Mouse (Mus musculus) hindbrain, embryonic 10.5 days (tissue): ENCODE results near the gene Sprn. TPM values are rescaled to one million over a fixed set of nuclear protein-coding genes. Genes with fewer than 3 reads are reported as not detected.
"Not testable (repeated sequence)": the region's sequence is repeated elsewhere in the genome, so short reads cannot be mapped to it uniquely, and the experiment has no call there.

Experiments
- DNase-seq: peaks from one replicate; pipeline ENCODE4 v3.0.0-alpha.2; 2017; ENCODE audit warnings: low spot score
- H3K27ac ChIP-seq: fragments of 300-500 bp; sonication (generic); 2 replicates; pipeline ENCODE4 v1.5.1; 2016; ENCODE audit warnings: mild to moderate bottlenecking, moderate library complexity
- H3K27me3 ChIP-seq: fragments of 300-500 bp; sonication (generic); 2 replicates; pipeline ENCODE4 v1.6.1; 2016; ENCODE audit warnings: mild to moderate bottlenecking; ENCODE audit not compliant: poor library complexity, insufficient read depth, severe bottlenecking
- H3K36me3 ChIP-seq: fragments of 300-500 bp; sonication (generic); 2 replicates; pipeline ENCODE4 v1.6.1; 2016; ENCODE audit warnings: mild to moderate bottlenecking, moderate library complexity
- H3K4me1 ChIP-seq: fragments of 300-500 bp; sonication (generic); replicated peaks from 2 replicates; pipeline ENCODE4 v1.6.1; 2016; ENCODE audit warnings: mild to moderate bottlenecking
- H3K4me3 ChIP-seq: fragments of 300-500 bp; sonication (generic); 2 replicates; pipeline ENCODE4 v1.5.1; 2016; ENCODE audit warnings: mild to moderate bottlenecking, moderate library complexity
- H3K9me3 ChIP-seq: fragments of 300-500 bp; sonication (generic); 2 replicates; pipeline ENCODE4 v1.6.1; 2016; ENCODE audit warnings: mild to moderate bottlenecking, moderate library complexity
- WGBS: fragments of 180-500 bp; shearing (Covaris S2); methylation state at CpG from one replicate; pipeline ENCODE4 v1.1.7; 2016; 5-methylcytosine and 5-hydroxymethylcytosine counted together
- polyA plus RNA-seq: library from polyadenylated mRNA; unstranded; fragments of >200 nt; fragmentation: Nextera tagmentation; extraction: Ambion mirVana; gene quantifications from 2 replicates; pipeline ENCODE4 v1.2.1, GENCODE M21; 2016

Gene Sprn
- polyA plus RNA-seq, 1 experiment from 2014 or later, result 1.4 TPM

DNA sequence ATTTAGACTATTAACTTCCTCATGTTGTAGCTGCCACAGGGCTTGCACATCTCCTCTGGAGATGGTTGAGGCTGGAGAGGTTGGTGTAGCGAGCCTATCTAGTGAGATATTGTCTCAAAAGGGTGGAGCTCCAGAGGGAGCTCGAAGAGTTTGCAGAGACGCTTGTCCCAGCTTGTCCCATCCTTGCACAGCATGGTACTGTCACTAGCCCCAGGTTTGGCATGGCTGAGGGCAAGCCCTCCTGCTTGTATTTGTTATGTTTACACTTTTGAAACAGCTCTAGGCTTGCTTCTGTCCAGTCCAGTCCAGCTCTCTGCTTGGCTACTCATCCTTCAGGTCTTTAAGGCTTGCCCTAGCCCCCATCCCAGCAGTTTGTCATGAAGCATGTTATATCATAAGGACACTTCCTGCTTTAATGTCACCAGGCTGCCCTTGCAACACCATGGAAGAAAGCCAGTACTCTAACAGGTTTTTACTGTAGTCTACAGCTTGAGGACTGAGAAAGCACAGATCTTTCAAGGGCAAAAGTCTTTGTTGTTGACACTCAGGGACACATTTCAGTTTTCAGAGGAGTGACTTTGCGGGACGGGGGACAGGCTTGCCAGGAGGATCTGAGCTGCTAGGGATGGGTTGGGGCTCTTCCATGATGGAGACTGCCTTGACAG is 19.4 kb downstream of the Sprn start:
- no peaks in the 10 kb centered on the region; the same call in 1 of the 2 replicates for H3K27me3 ChIP-seq
- WGBS, result 92% methylated on average over 5 of the region's 5 CpGs
- DNase-seq, result no peak
- H3K36me3 ChIP-seq, result peaks cover 11% of the 10 kb centered on the region
- no peak overlapping the region for H3K27ac ChIP-seq
- no peaks in the 10 kb centered on the region for H3K9me3 ChIP-seq
- H3K4me3 ChIP-seq, result no peak overlapping the region
- H3K4me1 ChIP-seq, result peaks cover 16% of the 10 kb centered on the region

DNA sequence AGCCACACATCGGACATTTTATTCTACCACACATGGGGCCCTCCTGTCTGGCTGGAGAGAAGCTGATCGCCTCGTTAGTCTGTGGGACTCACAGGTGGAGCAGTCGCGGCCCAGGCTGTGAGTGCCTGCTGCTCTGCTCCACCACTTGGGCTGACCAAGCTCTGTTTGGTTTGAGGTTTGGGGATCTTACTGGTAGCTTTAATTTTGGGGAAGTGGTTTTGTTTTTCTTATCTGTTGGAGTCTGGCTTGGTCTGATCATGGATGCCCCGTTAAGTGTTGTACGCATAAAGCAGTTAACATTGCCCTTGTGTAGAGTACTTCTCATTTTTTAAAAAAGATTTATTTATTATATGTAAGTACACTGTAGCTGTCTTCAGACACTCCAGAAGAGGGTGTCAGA is 20.6 kb downstream of the Sprn start:
- DNase-seq, H3K27ac ChIP-seq, H3K9me3 ChIP-seq, H3K27me3 ChIP-seq, H3K4me3 ChIP-seq: not testable (repeated sequence)
- Histone ChIP-seq H3K36me3 (peaks cover 23% of the 10 kb centered on the region), H3K4me1 (peaks cover 16% of the 10 kb centered on the region)
- WGBS, result 94% methylated on average over 7 of the region's 7 CpGs

DNA sequence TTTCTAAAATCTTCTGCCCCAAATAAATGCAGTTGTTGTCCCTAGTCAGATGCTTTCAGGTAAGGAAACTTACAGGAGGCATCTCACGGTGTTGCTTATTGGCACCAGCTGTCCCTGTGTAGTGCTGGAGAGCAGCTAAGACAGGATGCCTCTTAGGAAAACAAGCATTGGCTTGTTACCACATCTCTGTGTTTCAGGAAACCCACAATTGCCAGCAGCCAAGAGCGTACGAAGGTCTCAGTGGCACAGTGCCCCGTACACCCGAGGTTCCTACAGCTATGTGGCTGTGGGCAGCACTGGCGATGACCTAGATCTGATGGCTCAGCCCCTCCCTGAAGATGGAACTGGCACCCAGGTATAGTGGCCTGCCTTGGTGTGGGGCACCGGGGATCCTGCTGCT is 22.5 kb downstream of the Sprn start:
- not testable (repeated sequence) for H3K27me3 ChIP-seq, DNase-seq, H3K9me3 ChIP-seq, H3K27ac ChIP-seq, H3K4me1 ChIP-seq, H3K4me3 ChIP-seq
- H3K36me3 ChIP-seq, result peaks cover 24% of the 10 kb centered on the region
- WGBS, result 96% methylated on average over 7 of the region's 7 CpGs

DNA sequence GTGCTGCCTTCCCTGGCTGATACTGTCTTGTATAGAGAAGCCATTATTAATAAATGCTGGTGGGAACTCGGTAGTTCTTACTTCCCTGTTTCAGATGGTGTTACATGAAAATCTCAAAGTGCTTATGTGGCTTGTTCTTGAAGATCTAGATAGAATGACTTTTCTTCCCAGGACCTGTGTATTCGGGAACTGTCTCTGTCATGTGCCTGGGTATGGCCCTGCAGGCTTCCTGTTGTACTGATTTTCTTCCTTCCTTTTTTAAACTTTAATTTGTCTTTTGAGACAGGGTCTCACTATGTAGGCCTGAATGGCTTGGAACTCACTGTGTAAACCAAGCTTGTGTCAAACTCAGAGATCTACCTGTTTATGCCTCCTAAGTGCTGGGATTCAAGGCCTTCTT is 26.8 kb downstream of the Sprn start:
- 90% methylated on average over 2 of the region's 2 CpGs for WGBS
- Histone ChIP-seq H3K36me3 (peaks cover 24% of the 10 kb centered on the region), H3K27ac (no peak overlapping the region), H3K4me1 (peaks cover 22% of the 10 kb centered on the region), H3K4me3 (no peak overlapping the region), H3K9me3 (no peaks in the 10 kb centered on the region), H3K27me3 (no peaks in the 10 kb centered on the region)
- DNase-seq, result no peak

DNA sequence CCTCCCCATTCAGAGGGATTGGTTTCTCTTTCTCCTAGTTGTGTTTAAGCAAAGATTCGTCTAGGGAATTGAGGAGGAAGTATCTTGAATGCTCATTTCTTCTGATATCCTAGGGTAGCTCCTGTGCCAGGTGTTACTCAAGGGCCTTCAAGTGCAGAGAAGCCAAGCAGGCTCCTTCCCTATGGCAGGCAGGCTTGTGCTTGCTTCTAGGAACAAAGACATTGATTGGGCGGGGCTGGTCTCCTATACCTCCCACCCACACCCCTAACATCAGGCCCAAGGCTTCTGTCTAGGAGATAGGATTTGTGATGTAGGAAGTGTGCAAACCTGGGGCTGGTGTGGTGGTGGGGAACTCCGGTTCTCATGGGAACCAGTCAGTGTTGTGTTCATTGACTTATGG is 27.7 kb downstream of the Sprn start:
- Histone ChIP-seq H3K36me3 (peaks cover 24% of the 10 kb centered on the region), H3K27ac (no peak overlapping the region), H3K4me3 (no peak overlapping the region), H3K4me1 (peaks cover 22% of the 10 kb centered on the region), H3K27me3 (no peaks in the 10 kb centered on the region), H3K9me3 (no peaks in the 10 kb centered on the region)
- WGBS, result 83% methylated on average over 3 of the region's 3 CpGs
- DNase-seq, result no peak

DNA sequence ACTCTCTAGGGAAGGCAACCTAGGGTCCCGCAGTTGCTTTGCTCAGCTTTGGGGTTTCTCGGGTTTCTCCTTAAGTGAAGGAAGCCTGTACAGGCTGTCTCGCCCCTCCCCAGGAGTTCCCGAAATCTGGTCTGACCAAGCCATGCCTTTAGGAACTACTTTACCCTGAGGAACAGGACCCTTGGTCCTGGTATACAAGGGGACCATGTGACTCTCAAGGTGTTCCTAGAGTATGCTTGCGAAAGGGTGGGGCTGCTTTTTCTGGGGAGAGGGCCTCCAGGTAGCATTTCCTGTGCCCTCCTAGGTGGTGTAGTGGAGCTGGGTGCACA is 28.7 kb downstream of the Sprn start:
- H3K27ac ChIP-seq, result peak overlapping the region; percentile 91

DNA sequence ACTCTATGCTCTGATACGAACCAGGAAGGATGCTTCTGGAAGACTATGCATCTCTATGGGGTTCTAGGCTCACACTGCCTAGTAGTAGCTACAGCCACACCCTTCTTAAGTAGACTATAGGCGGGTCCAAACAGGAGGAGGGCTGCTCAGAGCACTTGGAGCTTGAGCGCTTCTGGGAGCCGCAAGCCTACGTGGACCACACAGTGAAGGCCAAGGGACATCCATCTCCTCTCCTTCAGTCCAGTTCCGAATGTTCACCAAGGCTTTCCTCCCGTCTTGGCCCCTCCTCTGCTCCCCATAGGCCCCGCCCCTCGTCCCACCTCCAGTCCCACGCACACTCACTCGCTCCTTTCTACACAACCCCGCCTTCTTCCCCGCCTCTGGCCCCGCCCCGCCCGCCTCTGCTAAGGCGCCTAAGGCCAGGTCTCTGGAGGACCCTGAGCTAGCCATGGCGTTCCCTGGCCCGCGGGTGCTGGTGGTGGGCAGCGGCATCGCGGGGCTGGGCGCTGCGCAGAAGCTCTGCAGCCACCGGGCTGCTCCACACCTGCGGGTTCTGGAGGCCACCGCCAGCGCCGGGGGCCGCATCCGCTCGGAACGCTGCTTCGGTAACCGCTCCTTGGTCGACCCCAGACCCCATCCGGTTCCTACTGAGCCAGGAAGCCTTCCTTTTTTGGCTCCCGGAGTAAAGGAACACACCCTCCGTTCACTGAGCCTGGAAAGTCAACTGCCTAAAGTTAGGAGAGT is 29.2 kb downstream of the Sprn start:
- Histone ChIP-seq H3K27me3 (no peaks in the 10 kb centered on the region), H3K4me3 (peak overlapping the region; percentile 82), H3K36me3 (peaks cover 15% of the 10 kb centered on the region), H3K4me1 (peaks cover 22% of the 10 kb centered on the region), H3K27ac (peak overlapping the region; percentile 91), H3K9me3 (no peaks in the 10 kb centered on the region)
- peak; percentile 95 for DNase-seq
- WGBS, result 1% methylated on average over 40 of the region's 40 CpGs

More for the DNA sequence above, 28.7 kb downstream of the Sprn start:
- H3K27me3 ChIP-seq, result no peaks in the 10 kb centered on the region
- peak overlapping the region; percentile 82 for H3K4me3 ChIP-seq
- 8% methylated on average over 5 of the region's 5 CpGs for WGBS
- H3K4me1 ChIP-seq, result peaks cover 22% of the 10 kb centered on the region
- H3K36me3 ChIP-seq, result peaks cover 20% of the 10 kb centered on the region
- DNase-seq, result no peak
- no peaks in the 10 kb centered on the region for H3K9me3 ChIP-seq

DNA sequence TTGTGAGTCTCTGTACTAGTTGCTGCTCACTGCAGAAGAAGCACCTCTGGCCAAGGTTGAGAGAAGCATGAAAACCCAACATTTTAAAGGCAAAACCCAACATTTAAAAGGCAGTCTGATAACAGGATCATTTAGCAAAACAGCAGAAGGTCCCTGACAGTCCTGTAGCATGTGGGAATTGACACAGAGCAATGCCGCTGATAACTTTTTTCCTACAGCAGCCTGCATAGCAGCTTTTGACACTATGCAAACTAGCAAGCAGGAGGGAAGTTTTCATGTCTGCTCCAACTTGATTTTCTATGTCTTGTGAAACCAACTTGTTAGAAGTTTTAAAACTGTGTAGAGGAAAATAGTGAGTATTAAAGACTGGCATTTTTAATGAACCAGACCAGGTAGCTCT is 30.3 kb downstream of the Sprn start:
- H3K4me1 ChIP-seq, result peaks cover 22% of the 10 kb centered on the region
- H3K9me3 ChIP-seq, result no peaks in the 10 kb centered on the region
- no peak overlapping the region for H3K4me3 ChIP-seq
- H3K27ac ChIP-seq, result no peak overlapping the region
- no peak for DNase-seq
- H3K27me3 ChIP-seq, result no peaks in the 10 kb centered on the region
- WGBS, result 95% methylated on average over 1 of the region's 1 CpGs
- H3K36me3 ChIP-seq, result peaks cover 4% of the 10 kb centered on the region; the same call in 1 of the 2 replicates

DNA sequence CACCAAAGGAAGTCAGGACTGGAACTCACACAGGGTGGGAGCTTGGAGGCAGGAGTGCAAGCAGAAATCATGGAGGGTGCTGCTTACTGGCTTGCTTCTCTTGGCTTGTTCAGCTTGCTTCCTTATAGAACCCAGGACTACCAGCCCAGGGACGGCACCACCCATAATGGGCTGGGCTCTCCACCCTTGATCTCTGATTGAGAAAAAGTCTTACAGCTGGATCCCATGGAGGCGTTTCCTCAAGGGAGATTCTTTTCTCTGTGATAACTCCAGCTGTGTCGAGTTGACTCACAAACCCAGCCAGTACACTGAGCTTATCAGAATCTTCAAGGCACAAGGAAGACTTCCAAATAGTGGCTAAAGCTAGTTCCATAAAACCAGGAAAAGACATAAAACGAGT is 31.9 kb downstream of the Sprn start:
- no peaks in the 10 kb centered on the region for H3K36me3 ChIP-seq
- 39% methylated on average over 4 of the region's 4 CpGs for WGBS
- no peak for DNase-seq
- H3K27me3 ChIP-seq, result no peaks in the 10 kb centered on the region
- H3K9me3 ChIP-seq, result no peaks in the 10 kb centered on the region
- no peak overlapping the region for H3K4me3 ChIP-seq
- H3K27ac ChIP-seq, result no peak overlapping the region
- peaks cover 22% of the 10 kb centered on the region for H3K4me1 ChIP-seq

DNA sequence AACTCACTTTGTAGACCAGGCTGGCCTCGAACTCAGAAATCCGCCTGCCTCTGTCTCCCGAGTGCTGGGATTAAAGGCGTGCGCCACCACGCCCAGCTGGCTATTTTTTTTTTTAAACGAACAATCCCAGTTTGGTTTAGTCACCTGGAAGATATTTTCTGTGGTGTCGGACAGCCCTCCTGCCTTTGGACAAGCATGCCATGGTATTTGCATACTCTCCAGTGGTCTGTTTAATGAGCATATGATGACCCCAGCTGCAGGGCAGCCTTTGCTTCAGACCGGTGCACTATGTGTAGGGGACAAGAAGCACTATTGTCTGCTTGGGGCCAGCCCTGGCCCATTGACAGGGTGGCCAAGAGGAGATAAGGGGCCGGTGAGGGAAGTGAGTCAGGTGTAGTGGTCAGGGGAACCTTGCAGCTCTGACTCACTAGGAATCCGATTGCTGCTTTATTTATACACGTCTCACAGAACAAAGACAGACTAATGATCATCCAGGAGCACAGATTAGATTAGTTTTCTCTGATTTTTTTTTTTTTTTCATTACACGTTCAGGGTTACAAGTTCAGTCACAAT is 33.3 kb downstream of the Sprn start:
- Histone ChIP-seq H3K9me3 (no peaks in the 10 kb centered on the region), H3K4me1 (peaks cover 21% of the 10 kb centered on the region), H3K4me3 (no peak overlapping the region), H3K36me3 (no peaks in the 10 kb centered on the region), H3K27ac (no peak overlapping the region), H3K27me3 (no peaks in the 10 kb centered on the region)
- DNase-seq, result no peak
- 80% methylated on average over 13 of the region's 13 CpGs for WGBS

DNA sequence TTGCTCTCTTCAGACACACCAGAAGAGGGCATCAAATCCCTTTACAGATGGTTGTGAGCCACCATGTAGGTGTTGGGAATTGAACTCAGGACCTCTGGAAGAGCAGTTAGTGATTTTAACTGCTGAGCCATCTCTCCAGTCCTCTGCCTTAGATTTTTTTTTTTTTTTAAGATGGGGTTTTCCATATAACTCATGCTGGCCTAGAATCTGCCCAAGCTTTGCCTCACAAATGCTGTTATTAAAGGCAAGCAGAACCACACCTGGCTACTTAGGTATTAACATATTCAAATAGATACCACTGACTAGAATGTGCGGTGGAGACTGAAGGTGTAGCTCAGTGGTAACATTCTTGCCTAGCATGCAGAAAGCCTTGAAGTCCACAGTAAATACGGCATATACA is 34.2 kb downstream of the Sprn start:
- 89% methylated on average over 2 of the region's 2 CpGs for WGBS
- H3K4me1 ChIP-seq, result peaks cover 17% of the 10 kb centered on the region
- H3K9me3 ChIP-seq, result no peaks in the 10 kb centered on the region
- H3K27me3 ChIP-seq, result no peaks in the 10 kb centered on the region
- no peak overlapping the region for H3K4me3 ChIP-seq
- DNase-seq, result no peak
- H3K36me3 ChIP-seq, result no peaks in the 10 kb centered on the region
- H3K27ac ChIP-seq, result no peak overlapping the region

DNA sequence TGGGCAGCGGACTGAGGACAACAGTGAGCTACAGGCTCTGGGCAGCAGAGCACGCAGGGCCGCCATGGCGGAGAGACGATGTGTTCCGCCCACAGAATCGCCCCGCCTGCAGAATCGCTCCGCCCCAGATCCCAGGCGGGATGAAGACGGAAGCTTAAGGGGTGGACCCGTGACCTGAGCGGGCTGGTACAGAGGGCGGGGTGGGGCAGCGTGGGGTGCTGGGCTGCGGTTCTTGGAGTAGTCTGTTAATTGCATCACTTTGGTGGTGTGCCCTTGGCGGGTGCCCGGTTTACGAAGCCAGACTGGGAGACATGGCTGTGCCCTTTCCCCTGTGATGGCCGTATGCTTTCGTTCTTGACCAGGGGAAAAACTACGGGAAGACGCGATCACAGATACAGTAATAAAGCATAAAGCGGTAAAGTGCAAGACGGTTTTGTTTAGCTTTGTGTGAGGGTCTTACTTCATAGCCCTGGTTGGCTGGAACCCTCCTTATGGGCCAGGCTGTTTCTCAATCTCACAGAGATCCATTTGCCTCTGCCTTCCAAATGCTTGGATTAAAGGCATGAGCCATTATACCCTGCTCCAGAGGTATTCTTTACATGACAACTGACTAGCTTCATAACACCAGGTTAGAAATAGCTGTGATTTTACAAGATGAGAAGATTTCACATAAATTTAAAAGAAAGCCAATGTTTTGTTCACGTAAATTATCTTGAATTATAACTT is 38.2 kb downstream of the Sprn start, which contains the start of gene Echs1:
Gene Echs1, minus strand, starts transcription at position 148 of the 726 bp plus-strand sequence.
- Histone ChIP-seq H3K9me3 (no peaks in the 10 kb centered on the region), H3K4me1 (peaks cover 14% of the 10 kb centered on the region), H3K27me3 (no peaks in the 10 kb centered on the region), H3K4me3 (peak within 1 kb of the TSS; percentile 83), H3K27ac (peak within 1 kb of the TSS; percentile 94), H3K36me3 (peaks cover 16% of the 10 kb centered on the region)
- 5% methylated on average over 28 of the region's 28 CpGs for WGBS
- peak; percentile 85 for DNase-seq
